Mouse (Mus musculus): Measurements from ENCODE around the gene Ubxn2a.

DNA sequence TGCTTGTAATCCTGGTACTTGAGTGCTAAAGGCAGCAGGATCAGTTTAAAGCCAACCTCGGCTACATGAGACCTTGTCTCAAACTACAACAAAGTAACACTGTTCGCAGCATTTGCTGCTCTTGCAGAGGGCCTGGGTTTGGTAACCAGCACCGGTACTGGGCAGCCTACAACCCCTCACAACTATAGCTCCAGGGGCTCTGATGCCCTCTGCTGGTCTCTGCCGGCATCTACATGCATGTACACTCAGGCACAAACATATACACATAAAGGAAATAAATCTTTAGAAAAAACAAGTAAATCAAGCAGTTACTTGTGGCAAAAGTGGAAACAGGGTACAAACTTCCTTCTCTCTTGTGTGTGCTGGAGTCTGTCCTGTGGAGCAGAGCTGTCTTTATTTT, 44.8 kb downstream of the Ubxn2a start:
- TF ChIP-seq CTCF (IDR thresholded peaks at IDR 0.05; ENCODE audit: low read depth, low read length) (peak; percentile 63), POLR2A (IDR thresholded peaks at IDR 0.05; ENCODE audit: insufficient read depth, low read length) (no peak)
